Mouse (Mus musculus) thymus, postnatal 10 days (tissue): ENCODE results near the gene 1700001O22Rik.

Experiments used
- DNase-seq, 2 experiments: peaks; one replicate each; pipeline ENCODE4 v3.0.0; 2021; ENCODE audit warnings: low spot score in 2 of 2

1700001O22Rik gene

GRCm38 (mm10) chr2:30779241-30779640, 24.2 kb downstream of the 1700001O22Rik start:
- no peak for DNase-seq

GRCm38 (mm10) chr2:30778235-30778634, 25.2 kb downstream of the 1700001O22Rik start:
- no peak for DNase-seq

DNA sequence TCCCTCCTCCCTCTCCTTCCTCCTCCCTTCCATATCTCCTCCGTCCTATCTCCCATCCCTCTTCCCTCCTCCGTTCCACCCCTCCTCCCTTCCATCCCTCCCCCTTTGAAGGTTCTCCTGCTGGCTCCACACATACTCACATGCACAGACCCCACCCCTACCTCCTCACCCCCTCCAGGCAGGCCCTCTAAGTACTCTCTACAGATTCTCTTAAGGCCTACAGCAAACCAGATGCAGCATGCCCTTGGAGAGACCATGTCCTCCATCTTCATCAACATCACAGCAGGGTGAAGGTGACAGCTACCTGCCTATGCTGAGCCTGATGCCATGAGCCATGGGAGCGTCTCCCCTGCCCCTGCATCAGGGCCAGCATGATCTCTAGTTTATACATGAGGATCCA, 26.2 kb downstream of the 1700001O22Rik start:
- no peak for DNase-seq

DNA sequence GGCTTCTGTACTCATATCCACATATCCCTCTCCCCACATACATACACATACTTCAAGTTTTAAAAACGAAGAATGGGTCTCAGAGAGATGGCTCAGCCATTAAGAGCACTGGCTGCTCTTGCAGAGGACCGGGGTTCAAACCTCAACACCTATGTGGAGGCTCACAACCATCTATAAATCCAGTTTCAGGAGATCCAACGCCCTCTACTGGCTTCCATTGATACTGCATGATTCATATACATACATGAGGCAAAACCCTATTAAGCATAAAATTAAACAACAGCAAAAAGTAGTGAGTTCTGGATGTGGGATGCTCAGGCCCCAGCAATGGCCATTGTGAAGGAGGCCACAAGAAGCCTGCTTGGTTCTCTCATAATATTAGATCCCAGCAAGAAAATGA, 27.5 kb downstream of the 1700001O22Rik start:
- no peak for DNase-seq

GRCm38 (mm10) chr2:30773313-30774005, 30.0 kb downstream of the 1700001O22Rik start:
- no peak for DNase-seq

- no peak for DNase-seq
Measured at GRCm38 (mm10) chr2:30772581-30773312, 30.7 kb downstream of the 1700001O22Rik start.

DNA sequence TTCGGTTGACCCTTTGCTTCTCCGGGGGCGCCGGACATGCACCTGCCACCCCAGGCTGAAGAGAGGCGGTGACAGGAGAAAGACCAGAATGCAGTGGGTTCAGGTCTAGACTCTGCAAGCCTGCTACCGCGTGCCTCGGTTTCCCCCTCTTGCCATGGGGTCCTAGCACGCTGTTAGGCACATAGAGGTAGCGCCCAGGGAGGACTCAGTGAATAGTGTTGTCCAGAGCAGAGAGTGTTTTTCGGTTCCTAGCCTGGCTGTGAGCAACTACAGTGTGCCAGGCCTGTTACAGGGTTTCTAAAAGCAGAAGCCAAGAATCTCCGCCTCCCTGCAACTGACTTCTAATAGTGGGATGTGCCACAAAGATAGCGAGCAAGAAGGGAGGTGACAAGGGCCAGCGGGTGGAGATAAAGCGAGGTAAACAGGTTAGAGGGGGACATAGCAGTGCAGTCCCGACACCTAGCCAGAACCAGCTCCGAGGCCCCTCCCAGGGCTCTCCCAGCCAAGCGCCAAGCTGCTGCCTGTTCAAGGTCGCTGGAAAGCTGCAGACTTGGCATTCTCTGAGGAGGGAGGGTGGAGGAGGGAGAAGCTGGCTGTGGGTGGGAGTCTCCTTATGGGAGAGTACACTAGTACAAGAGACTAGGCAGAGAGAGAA, 31.5 kb downstream of the 1700001O22Rik start:
- DNase-seq: no peak

- DNase-seq: no peak
Measured at GRCm38 (mm10) chr2:30771368-30771805, 32.1 kb downstream of the 1700001O22Rik start.

- no peak for DNase-seq
Measured at GRCm38 (mm10) chr2:30769187-30769586, 34.3 kb downstream of the 1700001O22Rik start.

DNA sequence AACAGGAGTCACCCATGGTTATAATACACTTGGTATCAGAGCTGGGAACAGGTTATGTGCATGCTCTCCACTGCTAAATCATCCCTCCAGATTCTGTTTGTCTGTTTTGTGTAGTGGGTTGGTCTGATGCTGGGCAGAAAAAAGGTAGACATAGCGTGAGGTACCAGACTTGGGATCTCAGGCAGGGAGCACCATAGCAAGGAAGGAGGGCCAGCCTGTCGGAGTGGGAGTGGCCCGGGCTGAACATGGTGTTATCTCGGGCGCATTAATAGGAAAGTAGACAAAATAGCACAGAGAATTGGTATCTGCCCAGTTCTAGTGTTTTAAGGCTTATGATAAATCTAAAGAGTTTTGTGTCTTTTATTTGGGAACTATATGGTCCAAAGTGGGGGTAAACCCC, 34.9 kb downstream of the 1700001O22Rik start:
- DNase-seq: no peak

DNA sequence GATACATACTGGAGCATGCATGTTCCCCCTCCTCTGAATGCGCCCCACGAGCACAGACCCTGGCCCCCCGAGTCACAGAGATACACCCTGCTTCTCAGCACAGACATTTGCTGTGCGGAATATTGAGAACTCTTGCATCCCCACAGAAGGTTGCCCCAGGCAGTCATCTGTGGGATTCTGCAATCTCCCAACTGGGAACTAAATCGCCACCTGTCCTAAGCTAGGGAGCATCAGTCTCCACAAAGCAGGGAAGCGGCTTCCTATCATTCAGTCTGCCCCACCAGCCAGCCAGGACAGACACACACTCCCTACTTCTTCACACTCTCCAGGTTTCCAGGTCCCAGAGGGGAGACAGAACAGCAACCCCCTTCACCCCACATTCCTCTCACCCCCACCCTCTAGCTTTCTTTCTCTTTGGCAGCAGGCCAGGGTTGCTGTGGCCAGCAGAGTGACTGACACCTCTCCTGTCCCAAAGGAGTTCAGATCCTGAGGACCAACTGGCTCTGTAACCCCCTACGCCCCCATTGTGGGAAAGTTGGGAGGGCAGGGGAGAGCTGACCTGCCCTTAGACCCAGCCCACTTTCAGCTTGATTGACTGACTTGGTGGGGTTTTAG, 35.7 kb downstream of the 1700001O22Rik start:
- no peak for DNase-seq

- no peak for DNase-seq
Measured at GRCm38 (mm10) chr2:30766446-30766845, 37.0 kb downstream of the 1700001O22Rik start.

GRCm38 (mm10) chr2:30760706-30761105, 42.8 kb downstream of the 1700001O22Rik start:
- no peak for DNase-seq

DNA sequence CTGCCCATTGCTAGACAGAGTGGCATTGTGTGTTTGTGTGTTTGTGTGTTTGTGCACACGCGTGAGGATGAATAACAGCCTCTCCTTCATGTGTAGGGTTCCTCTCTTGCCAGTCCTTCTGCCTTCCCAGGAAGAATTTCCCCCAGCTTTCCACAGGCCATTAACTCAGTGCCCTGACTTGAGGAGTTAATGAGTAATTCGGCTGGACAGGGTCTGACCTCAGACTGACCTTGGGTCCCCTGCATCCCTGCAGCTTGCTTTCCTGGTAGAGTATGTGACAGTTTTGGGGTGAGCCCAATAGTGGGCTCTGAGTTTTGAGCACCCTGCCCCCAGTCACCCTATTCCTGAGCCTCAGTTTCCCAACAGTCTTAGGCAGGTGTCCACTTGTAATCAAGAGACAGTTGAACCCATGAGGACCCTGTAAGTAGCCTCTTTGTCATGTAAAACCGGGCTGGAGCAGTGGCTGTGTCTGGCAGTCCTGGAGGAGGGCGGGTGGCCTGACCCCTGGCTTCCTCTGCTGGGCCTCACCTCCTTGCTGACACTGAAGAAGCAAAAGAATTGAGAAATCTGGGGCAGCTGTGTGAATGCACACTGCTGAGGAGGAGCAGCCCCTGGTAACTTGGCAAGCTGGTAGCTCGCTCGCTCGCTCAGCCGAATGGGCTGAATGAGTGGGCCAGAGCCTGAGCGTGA, 43.5 kb downstream of the 1700001O22Rik start:
- no peak for DNase-seq

GRCm38 (mm10) chr2:30759442-30759841, 44.0 kb downstream of the 1700001O22Rik start:
- DNase-seq: no peak

GRCm38 (mm10) chr2:30759088-30759374, 44.4 kb downstream of the 1700001O22Rik start:
- no peak for DNase-seq

GRCm38 (mm10) chr2:30758341-30759087, 44.9 kb downstream of the 1700001O22Rik start:
- DNase-seq: no peak

GRCm38 (mm10) chr2:30756962-30757715, 46.3 kb downstream of the 1700001O22Rik start:
- DNase-seq: no peak

- no peak for DNase-seq
Measured at GRCm38 (mm10) chr2:30755985-30756765, 47.3 kb downstream of the 1700001O22Rik start.

DNA sequence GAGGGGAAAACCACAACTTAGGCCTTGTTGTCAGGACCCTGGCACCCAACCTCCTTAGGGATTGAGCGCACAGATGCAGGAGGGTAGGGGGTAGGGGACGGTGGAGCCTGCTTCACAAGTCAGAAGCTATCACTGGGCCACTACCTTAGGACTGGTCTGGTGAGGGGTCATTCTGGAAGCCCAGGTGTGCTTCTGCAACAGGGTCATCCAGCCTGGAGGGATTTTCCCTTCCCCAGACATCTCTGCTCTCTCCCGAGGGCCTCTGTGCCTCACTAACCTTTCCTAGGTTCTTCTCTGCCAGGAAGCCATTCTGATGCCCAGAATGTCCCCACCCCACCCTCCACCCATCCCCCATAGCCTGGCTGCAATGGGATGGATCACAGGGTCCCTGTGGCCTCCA, 48.6 kb downstream of the 1700001O22Rik start:
- no peak for DNase-seq
